Mouse (Mus musculus) heart, adult 9 months (tissue): Measurements from ENCODE around the gene Plin4.

Experiments used
- DNase-seq, 2 experiments: peaks; one replicate each; pipeline ENCODE4 v3.0.0; 2022; ENCODE audit warnings: low spot score in 2 of 2

Plin4 gene

DNA sequence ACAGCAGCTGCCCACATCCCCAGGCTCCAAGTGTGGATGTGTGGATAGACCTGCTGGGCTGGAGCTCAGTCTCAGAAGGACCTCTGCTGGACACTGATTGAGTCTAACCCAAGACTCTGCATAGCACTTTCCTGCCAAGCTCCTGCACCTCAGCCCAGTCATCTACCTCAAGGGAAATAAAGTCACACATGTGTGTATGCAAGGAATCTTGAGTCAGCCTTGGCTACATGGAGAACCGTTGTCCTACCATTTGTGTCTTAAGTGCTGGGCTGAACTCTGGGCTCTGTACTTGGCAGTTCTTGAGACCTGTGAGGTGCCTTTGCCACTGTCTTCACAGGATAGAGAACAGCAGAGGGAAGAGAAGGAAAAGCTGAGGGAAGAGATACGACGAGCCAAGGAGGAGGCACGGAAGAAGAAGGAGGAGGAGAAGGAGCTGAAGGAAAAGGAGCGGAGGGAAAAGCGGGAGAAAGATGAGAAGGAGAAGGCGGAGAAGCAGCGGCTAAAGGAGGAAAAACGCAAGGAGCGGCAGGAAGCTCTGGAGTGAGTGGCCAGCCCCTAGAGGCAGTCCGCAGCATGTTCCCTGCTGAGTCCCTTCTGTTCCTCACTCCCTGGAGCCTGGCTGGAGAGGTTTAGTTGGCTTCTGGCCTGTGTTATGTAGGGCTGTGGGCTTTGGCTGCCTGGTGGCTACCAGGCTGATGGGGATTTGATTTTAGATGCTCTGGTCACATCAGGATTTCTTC lies 52.1 kb downstream of the Plin4 start:
- no peak for DNase-seq

DNA sequence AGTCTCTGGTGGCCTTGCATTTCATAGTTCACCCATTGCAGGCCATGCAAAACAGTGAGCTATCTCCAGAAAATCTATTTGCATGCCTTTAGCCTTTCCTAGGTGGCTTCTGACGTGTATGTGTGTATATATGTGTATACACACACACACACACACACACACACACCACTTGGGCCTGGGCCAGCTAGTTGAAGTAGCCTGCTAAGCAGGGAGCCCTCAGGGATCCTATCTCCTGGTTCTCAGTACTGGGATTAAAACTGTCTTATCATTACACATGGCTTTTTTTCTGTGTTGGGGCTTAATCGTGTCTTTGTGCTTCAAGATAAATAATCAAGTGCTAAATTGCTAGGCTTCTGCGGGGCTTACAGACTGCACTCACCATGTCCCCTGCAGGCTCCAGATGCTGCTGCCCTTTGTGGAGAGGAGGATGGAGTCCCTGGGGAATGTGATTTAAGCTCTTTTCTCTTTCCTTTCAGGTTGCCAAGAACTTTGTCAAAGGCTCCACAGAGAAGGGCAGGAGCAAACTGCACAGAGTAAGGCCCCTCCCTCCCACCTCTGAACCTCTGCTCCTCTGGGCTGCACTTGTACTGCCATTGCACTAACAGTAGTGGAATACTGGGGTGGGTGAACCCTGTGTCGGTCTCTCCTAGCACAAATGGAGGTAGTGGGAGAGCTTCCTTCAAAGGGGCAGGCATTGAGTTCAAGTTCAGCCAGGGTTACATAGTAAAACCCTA lies 53.5 kb downstream of the Plin4 start:
- DNase-seq, result no peak

DNA sequence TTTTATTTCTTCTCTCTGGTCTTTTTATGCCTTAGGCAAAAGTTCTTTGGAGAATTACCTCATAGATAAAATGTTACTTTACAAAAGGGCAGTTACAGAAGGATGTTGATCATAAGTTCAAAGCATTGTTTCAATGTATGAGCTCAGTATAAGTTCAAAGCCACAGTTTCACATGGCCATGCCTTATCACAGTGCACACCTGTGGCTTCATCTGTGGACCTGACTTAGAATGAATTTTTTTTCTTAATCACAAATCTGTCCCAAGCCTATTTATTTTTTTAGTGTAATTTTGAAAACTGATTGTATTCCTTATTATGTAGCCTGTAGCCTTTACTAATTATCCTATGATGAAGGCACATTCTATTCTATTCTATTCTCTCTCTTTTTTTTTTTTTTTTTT lies 54.7 kb downstream of the Plin4 start:
- no peak for DNase-seq

DNA sequence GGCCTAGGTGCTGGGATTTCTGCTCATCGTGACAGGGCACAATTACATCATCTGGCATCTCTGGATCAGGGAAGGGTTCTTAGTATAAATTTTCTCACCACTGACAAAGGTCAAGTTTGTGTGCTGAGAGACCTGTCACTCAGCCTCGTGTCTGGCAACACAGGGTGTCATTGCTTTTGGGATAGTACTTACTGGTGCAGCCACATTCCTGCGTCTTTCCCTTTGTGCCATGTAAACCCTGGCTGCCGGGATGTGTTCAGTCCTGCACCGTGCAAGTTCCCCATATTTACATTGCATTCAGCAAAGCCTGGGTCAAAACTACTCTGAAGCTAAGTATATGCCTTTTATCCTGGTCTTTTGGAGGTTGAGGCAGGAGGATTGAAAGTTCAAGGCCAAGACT lies 58.2 kb downstream of the Plin4 start:
- no peak for DNase-seq
